Mouse (Mus musculus): ENCODE measurements around the gene Alox5ap. TPM values are rescaled to one million over a fixed set of nuclear protein-coding genes. Genes with fewer than 3 reads are reported as not detected.

The Alox5ap gene
- polyA plus RNA-seq, 1 experiment from 2014 or later, result 7.5 TPM

Other genes with a start within 250 kb of the Alox5ap start
- 61.6 and 64.7 TPM in 2 replicates for gene Uspl1, start 80.4 kb upstream of the Alox5ap start, polyA plus RNA-seq (2016; fragmentation: Nextera tagmentation; extraction: Ambion mirVana)
- gene Hmgb1, start 80.3 kb upstream of the Alox5ap start, polyA plus RNA-seq (2016; fragmentation: Nextera tagmentation; extraction: Ambion mirVana), result 1,115 and 1,359 TPM in 2 replicates
- 0.37 and 0.61 TPM in 2 replicates for gene Medag, start 147.0 kb downstream of the Alox5ap start, polyA plus RNA-seq (2016; fragmentation: Nextera tagmentation; extraction: Ambion mirVana)
- gene Tex26, start 174.9 kb downstream of the Alox5ap start, polyA plus RNA-seq (2016; fragmentation: Nextera tagmentation; extraction: Ambion mirVana), result 1.1 and 2.9 TPM in 2 replicates

Data from hindbrain, embryonic 10.5 days (tissue).